Mouse (Mus musculus) brain, embryonic 14.5 days (tissue): ENCODE data around the gene Ndufv2.

Source experiments
- CTCF ChIP-seq: fragments of 200-500 bp; IDR thresholded peaks from 2 replicates; pipeline ENCODE4 v1.5.1; 2012; ENCODE audit warnings: inconsistent platforms, mild to moderate bottlenecking, moderate library complexity, borderline replicate concordance; ENCODE audit not compliant: insufficient read depth, insufficient read length; ENCODE audit errors: extremely low read depth
- POLR2A ChIP-seq: fragments of 200-500 bp; IDR thresholded peaks from 2 replicates; pipeline ENCODE4 v1.6.1; 2012; ENCODE audit warnings: mild to moderate bottlenecking, inconsistent platforms, borderline replicate concordance; ENCODE audit not compliant: poor library complexity, insufficient read depth, insufficient read length, severe bottlenecking; ENCODE audit errors: extremely low read depth

DNA sequence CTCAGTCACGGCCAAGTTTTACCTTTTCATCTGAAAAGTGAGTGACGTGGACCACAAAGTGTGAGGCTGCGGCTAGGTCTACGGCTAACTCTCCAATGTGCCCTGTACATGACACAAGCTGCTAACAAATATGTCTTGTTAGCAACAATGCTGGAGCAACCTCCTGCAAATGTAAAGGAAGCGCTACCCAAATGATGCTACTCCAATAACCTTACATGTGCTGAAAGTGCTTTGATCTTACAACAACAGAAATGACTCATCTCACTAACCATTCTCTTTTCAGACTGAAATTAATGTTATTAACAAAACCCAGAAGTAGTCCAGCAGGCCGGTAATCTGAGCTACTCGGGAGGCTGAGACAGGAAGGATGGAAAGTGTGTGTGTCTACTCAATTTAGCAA, 27.4 kb downstream of the Ndufv2 start:
- TF ChIP-seq CTCF (no peak), POLR2A (no peak)
